Mouse (Mus musculus) B cell, adult 2 months (primary cell): ENCODE results near the gene Obp2a.
"Not testable (repeated sequence)": the region's sequence is repeated elsewhere in the genome, so short reads cannot be mapped to it uniquely, and the experiment has no call there.

ENCODE experiments used
- DNase-seq, 2 experiments: peaks; one replicate each; pipeline ENCODE4 v3.0.0; 2022

Gene Obp2a

DNA sequence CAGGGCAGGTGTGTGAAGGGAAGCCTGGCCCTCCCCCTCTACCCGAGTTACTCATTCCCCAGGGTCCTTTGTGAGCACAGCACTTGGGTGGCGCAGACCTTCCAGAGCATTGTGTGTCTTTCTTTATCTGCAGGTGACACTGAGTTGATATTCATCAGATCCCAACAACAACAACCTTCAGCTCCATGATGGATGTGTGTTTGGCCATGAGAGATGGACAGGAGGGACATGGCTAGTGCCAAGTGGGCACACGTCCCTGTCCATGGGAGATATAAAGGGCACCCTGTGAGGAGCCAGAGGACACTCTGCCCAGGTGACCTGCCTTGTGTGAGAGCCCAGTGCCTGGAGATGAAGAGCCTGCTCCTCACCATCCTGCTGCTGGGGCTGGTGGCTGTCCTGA, at the start of gene Obp2a:
Gene Obp2a, plus strand, starts transcription at position 301 of the 400 bp plus-strand sequence.
- not testable (repeated sequence) for DNase-seq

DNA sequence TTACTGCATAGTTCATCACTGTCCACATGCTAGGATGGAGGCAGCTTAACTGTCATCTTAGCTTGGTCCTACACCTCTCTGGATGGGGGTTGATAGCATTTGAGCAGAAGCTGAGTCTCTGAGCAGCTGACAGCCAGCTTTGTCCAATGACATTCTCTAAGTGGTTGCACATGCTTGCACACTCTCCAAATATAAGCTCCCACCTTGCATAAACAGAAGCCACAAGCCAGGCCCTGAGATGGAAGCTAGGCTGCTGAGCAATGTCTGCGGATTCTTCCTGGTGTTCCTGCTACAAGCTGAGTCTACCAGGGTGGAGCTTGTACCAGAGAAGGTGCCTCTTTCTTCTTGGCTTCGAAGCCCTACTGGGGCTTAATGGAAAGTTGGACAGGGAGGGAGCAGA, 46.9 kb upstream of the Obp2a start, which contains the start of gene Lcn8:
Gene Lcn8, plus strand, starts transcription at position 219 of the 400 bp plus-strand sequence.
- DNase-seq, result no peak

DNA sequence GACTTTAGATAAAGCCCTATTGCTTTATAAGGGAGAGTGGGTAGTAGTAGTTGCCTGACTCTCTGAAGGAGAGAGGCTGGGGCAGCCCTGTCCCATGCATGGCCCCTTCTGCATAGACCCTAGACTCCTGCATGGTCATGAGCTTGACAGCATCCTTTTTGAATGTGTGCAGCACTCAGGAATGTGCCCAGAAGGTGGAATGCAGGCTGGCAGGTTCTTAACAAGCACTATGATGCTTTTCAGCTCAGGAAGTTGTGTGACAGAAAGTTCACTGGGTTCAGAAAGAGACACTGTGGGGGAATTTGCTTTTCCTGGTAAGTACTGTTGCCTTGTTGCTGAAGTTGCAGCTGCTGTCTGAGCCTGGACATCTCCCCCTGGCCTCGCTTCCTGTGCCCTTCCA, 45.3 kb upstream of the Obp2a start:
- DNase-seq, result no peak

DNA sequence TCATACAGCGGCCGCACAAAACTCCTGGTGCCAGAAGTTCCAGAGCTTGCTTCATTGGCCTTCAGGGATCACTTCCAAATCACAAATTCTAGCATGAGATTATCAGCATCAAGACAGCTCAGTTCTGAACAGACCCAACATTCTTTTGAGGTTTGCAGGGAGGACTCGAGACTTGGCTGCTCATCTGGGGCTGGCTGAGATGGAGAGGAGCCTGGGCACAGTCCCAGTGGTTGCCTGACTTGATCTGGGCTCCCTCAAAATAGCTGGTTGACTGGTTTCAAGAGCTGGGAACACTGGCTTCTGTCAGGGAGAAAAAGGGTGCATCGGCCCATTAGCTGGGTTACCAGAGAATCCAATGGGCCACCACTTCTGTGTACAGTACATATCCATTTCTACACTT, 43.2 kb upstream of the Obp2a start:
- DNase-seq, result no peak

DNA sequence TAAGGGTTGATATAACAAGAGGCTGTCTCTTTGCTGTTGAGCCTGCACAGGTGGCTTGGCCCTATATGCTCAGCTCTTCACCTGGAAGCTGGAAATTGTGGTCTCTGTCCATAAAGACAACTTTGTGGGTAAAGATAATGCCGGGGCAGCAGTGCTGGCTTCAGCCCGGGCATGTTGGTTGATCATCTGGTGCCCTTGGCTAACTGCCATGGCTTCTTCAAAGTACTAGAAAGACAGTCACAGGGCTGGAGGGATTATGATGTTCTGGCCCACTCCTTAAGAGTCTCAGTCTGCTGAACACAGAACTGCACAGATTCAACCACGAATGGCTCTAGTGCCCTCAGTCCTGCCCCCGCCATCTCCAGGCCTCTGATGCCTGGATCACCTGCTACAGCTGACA, 42.6 kb upstream of the Obp2a start:
- no peak for DNase-seq

DNA sequence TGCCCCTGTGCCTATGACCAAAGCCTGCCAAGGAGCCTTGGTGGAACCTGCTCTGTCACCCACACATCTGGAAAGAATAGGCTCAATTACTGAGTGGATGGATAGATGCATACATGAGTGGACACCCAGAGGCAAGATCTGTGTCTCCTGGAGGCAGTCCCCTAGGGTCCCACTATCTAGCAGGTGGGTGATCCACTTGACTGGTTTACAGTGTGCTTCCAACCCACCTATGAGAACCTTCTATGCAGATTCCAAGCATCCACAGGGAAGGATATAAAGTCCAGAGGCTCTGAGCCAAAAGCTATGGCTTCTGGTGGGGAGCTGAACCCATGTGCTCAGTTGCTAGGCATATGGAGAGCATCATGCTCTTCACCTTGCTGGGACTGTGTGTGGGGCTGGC, 42.2 kb upstream of the Obp2a start, which contains the start of gene Lcn5:
Gene Lcn5, plus strand, starts transcription at position 301 of the 400 bp plus-strand sequence.
- DNase-seq, result no peak

DNA sequence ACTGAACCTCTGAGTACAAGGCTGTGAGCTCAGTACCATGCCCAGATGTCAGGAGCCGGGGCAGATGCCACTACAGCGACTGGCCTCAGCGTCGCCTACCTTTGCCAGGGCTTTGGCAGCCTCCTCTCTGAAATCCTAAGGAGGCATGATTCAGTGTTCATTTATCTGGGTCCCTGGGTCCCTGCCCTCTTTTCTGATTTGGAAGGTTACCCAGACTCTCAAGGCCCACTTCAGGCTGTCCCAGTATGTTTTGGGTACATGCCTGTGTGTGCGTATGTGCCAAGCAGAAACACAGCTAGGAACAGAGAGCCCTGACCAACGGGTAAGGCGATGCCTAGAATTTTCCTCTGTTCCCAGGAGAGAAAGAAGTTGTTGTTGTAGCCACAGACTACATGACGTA, 39.6 kb upstream of the Obp2a start:
- DNase-seq, result no peak

DNA sequence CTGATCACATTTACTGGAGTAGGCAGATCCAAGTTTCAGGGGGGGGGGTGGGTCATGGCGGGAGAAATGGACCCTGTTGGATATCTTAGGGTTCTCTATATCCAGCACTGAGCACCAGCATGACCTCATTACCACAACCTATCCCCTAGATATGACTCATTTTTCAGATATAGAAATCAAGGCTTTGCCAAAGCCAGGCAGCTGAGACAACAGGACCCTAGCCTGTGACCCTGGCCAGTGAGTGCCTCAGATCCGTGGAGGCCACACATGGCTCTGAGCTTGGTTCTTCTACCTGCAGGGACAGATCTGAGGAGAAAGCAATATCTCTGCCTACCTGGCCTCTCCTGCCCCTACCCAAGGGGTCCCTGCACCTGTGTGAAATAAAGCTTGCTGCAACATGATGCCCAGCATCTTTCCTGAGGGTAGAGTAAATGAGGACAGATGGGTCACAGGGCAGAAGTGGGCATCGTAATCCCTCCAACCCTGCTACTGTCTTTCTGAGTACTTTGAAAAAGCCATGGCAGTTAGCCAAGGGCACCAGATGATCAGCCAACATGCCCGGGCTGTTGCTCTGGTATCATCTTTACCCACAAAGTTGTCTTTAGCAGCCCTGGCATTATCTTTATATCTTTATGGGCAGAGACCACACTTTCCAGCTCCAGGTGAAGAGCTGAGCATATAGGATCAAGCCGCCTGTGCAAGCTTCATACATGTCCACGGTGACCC, 38.4 kb upstream of the Obp2a start:
- no peak for DNase-seq

DNA sequence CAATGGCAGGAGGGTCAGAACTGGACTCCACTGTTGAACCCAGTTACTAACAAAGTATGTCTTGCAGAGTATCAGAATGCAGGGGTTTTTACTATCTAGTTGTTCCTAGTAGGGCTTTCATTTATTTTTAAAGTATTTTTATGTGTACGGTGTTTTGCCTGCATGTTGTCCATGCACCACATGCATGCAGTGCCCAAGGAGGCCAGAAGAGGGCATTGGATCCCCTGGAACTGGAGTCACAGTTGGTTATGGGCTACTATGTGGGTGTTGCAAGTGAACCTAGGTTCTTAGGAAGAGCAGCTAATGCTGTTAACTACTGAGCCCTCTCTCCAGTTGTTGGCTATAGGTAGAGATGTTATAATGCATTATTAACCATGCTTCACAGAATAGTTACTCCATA, 36.3 kb upstream of the Obp2a start:
- DNase-seq, result peak; percentile 56 to 64

DNA sequence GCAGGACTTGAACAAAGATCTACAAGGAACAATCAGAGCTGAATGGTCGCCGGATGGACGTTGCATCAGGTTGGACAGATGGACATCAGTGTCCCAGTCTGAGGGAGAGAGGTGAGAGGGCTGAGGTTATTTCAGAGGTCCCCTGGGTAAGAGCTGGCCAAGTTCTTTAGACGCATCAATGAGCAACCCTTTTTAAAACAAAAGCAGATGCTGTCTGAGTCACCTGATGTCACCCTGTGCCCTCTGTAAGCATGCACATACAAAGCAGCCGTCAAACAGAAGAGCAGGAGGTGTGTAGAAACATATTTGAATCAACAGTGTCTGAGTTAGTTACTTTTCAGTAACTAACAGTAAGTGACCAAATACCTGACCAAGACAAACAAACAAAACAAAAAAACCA, 35.7 kb upstream of the Obp2a start:
- DNase-seq, result no peak

DNA sequence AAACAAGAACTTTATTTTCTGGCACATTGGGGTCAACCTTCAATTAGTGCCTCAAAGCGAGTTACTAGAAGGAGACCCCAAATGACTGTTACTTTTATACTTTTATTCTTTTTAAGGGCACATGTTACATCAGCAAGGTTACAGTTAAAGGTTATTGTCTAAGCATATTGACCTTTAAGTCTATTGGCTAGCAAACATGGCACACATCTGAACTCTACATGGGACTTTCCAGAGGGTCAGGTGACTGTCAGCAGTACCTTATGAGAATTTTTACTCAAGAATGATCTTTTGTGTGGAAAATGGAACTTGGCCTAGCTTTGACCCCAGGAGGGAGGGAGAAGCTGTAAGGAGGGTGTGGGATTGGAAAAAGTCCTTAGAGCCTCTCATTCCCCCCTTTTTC, 33.3 kb upstream of the Obp2a start:
- no peak for DNase-seq

DNA sequence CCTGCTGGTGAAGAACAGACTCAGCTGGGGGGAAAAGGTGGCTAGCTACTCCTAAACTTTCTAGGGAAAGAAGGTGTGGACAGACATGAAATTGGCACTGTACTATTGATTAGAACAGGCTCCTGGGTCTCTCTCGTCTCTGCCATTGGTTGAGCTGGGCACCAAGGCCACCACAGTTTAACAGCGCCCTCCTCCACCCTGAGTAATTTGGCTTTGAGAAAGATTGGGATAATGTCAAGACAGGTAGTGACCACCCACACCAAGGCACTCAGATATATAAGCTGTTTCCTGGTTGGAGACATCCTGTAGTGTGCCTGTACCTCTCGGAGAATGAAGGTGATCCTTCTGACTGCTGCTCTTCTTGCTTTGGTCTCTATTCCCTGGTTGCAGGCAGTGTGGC, 23.4 kb upstream of the Obp2a start, which contains the start of gene Lcn6:
Gene Lcn6, plus strand, starts transcription at position 301 of the 400 bp plus-strand sequence.
- DNase-seq, result no peak

DNA sequence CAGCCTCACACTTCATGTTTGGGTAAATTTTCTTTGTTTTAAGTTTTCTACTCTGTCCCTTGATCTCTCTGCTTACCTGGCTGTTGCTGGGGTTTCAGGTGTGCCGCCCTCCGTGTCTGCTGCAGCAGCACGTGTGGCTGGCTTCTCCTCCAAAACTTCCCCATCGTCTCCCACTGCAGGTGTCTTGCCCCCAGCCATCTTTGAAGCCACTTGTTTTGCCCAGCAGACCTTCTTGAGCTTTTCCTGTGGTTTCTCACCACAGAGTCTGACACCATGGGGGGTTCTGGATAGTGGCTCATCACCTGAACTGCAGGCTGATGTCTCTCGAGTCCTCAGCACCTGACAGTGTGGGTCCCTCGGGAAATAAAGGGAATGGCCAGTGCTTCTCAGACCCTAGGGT, 20.3 kb upstream of the Obp2a start:
- DNase-seq, result no peak

DNA sequence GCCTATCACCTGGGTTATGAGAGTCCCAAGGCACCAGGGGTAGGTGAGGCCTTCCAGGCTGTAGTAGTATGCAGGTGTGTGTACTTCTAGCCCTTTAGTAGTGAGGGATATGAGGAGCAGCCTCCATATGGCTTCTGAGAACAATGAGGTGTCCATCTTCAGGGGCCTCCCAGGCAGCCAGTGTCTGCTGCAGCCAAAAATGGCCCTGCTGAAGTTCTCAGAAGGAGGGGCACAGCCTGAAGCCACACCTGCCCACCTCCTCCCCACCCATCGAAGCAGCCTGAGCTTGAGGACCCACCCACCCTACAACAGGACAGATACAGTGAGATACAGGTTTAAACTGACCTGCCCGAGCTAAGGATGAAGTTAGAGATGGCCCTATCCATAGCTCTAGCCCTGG, 17.4 kb upstream of the Obp2a start, which contains the start of gene Lcn10:
Gene Lcn10, plus strand, starts transcription at position 301 of the 400 bp plus-strand sequence.
- DNase-seq, result no peak

DNA sequence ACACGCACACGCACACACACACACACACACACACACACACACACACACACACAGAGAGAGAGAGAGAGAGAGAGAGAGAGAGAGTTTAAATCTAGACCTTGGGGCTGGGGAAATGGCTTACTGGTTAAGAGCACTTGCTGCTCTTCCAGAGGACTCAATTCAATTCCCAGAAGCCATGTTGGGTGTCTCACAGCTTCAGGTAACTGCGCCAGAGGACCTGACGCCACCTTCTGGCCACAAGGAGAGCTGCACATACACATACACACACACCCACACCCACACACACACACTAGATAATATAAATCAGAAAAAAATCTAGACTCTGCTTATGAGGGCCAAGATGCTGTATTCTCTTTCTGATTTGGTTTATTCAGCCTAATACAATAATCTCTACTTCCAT, 12.9 kb upstream of the Obp2a start:
- DNase-seq, result no peak

DNA sequence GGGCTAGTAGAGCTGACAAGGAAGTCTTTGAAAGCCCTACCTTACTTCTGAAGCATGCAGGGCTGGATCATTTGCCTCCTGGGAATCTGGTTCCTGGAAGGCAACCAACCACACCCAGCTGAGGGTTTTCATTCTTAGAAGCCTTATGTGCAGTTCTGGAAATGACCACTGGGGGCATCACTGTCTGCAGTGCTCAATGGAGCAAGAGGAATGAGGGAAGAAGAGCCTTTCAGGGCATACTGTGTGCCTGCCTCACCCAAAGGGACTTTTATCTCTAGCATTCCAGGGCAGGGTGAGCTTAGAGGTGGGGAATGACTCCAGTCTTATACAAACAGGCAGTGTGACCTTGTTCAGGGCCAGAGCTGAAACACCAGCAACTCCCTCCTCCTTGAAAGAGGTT, 5.2 kb upstream of the Obp2a start:
- peak; percentile 71 to 77 for DNase-seq

DNA sequence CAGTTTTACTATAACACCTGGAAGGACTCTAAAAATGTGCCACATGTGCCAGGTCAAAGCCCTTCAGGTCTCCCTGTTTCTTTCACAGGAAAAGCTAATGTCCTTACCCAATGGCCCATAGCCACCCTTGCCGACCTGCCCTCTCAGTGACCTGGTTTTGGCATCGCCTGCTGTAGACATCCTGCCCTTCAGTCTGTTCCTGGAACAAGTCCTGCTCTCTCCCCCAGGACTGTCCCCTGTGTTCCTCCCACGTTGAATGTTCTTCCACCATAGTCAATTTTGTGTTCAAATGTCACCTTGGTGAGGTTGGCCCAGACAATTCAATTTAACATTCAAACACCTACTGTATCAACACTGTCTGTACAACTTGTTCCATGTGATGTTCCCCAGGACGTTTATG, 2.9 kb upstream of the Obp2a start:
- no peak for DNase-seq

DNA sequence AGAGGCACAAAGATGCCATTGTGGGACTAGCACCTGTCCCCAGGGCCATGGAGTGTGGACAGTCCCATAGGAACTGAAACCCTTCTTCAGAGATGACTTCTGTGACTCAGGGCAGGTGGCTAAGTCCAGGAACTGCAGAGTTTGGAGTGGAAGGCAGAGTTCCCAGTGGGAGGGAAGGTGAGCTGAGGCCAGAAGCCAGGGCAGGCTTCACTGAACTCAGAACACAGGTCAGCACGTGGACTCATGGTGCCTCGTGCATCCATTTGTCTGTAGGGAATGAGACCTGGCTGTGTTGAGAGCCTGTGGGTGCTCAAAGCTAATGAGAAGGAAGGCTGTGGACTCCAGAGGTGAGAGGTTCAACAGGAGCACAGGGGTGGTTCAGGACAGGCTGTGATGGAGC, 1.1 kb upstream of the Obp2a start:
- DNase-seq, result no peak

DNA sequence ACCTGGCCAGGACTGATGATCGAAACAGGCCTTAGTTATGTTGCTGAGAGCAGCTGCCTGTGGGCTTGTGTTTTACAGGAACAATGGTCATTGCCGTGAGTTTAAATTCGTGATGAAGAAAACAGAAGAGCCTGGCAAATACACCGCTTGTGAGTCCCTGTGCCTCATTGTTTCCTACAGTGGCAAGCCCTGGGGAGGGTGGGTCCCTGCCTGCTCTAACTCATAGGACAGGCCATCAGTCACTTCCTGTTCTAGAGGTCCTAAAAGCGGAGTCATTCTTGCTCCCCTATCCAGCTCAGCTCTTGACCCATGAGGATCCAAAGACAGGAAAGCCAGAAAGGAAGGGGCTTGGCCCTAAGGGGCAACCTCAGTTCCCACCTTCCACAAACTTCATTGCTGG, 1.2 kb downstream of the Obp2a start:
- no peak for DNase-seq

DNA sequence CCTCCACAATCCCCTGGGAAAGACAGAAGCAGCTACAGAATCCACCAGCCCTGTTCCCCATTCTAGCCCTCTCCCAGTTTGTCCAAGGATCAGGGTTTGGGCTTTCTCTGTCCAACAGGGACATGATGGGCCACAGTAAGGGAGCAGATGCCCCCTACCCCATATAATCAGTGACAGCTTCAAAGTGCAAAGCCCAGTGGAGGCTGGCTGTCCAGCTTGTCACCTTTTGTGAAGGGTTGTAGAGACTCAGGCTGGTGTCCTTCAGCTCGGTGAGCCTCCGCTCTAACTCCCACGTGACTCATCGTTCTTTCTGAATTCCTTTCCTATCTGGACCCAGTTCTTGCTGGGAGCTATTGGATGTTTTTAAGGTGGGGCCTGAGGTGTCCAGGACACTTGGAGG, 3.9 kb downstream of the Obp2a start:
- DNase-seq, result no peak

DNA sequence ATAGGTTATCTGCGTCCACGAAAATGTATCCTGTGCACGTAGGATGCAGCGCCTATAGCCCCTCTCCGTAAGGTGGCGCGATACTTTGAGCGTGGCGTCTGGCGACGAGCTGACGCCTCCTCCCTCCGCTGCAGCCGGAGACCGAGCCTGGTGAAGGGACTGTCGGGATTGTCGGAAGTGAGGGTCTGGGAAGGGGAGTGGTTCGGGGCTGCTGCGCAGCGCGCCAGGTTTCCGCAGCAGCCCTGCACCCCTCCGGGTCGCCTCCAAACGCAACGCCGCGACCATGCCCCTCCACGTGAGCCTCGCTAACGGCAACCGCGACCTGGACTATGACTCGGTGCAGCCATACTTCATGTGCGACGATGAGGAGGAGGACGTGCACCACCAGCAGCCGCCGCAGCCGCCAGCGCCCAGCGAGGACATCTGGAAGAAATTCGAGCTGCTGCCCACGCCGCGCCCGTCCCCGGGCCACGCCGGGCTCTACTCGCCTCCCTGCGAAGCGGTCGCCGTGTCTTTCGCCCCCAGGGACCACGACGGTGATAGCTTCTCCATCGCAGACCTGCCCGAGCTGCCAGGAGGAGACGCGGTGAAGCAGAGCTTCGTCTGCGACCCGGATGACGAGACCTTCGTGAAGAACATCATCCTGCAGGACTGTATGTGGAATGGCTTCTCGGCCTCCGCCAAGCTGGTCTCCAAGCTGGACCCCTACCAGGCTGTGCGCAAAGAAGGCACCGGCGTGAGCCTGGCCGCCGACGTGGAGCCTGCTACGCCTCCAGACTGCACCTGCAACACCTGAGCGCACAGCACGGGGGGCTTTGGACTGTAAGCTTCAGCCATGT, 7.0 kb downstream of the Obp2a start, which contains the start of gene Bmyc:
Gene Bmyc, plus strand, starts transcription at position 97 of the 839 bp plus-strand sequence.
- DNase-seq, result peak; percentile 60 to 64

DNA sequence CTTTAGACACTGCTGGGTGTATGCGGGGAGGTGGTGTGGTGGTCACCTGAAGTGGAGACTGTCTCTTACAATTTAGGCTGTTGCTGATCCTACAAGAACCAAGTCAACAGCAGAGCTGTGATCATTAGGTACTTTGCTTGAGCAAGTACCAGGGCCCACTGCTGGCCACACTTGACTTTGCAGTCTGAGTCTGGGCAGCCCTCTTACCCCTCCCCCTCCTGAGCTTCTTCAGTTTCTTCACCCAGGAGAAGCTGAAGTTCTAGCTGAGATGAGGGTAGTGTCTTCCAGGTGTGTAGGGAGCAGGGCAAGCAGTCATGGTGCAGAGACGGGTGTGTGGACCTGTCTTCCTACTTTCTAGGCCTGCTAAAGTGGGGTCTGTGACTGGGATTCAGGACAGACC, 8.3 kb downstream of the Obp2a start:
- peak; percentile 47 to 63 for DNase-seq

DNA sequence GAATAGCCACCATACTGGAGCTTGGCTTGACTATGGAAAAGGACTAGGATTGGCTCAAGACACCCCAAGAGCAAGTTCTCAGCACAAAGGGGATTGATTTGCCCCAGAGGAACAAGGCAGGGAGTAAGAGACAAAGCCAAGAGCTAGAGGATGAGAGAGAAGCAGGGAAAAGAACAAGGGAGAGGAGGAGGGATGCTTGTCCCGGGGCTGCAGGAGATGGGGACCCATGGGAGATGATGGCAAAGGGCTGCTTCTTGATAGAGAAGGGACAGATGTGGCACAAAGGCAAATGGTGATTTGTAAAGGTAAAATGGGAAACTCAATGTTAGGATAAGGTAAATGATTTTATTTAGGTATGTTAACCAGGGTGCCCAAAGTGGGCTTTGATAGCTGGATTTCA, 9.2 kb downstream of the Obp2a start:
- DNase-seq, result not testable (repeated sequence)

DNA sequence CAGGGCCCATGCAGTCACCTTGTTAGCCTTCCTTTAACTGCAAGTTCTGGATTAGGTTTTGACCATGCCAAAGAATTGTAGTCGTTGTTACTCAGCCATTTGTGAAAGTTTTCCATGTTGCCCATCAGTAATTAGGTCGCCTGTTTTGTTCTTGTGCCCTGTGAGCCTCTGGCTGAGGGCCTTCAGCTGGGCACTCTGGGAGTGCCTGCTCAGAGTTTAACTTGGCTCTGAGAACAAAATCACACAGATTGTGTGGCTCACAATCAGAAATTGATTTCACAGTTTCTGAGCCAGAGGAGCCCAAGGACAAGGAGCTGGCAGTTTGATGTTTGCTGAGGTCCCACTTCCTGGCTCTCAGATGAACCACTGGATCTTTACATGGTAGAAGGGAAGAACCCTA, 9.9 kb downstream of the Obp2a start:
- not testable (repeated sequence) for DNase-seq
